Mouse (Mus musculus): ENCODE measurements around the gene Trp53rkb. TPM values are rescaled to one million over a fixed set of nuclear protein-coding genes. Genes with fewer than 3 reads are reported as not detected.

The Trp53rkb gene
- polyA plus RNA-seq, 2 experiments from 2014 or later = 0.41 to 1.0 TPM

DNA sequence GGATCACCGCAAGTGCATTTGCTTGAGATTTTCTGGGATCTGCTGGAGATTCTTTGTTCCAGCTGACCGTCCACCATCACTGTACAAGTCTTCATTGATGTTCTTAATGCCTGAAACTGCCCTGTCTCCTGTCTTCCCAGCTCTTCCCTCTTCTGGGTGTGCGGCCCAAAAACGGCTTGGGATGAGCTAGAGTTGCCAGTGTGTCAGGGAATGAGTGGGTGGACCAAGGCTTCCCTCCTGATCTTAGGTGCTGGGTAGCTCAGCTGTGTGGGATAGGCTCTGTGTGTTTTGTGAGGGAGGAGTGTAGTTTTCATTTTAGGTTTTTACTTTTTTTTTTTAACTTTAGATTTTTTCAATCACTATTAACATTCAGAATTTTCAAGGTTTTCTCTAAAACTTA is 42.5 kb downstream of the Trp53rkb start:
- no peak for ATAC-seq

DNA sequence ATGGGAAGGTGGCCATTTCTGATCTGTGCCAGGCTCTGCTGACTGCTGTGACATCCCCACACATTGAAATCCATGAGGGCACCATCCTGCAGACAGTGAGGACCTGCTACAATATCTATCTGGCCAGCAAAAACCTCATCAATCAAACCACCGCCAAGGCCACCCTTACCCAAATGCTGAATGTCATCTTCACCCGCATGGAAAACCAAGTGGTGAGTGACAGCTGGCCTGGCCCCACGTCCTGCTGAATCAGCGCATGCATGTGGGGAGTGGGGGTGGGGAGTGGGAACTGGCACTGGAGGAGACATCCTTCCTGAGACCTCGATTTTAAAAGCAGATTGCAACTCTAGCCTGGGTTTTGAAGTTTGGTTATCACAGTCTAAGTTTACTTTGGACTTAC is 43.2 kb downstream of the Trp53rkb start:
- no peak for ATAC-seq

DNA sequence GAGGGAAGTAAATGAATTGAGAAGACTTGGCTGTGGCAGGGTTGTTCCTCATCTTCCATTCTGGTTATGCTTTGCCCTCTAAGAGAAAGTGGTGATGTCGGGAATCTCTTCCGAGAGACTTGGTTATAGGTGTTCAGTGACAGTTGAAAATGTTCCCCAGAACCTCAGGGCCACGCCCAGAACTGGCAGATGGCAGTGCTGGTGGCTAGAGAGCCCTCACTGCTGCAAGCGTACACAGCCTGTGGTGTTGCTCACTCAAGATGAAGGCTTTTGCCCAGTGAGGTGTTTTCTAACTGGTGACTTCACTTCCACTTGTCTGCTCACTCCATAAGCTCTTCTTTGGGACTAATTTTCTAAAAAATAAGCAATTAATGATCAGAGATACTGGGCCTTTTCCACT is 49.5 kb downstream of the Trp53rkb start:
- ATAC-seq = no peak

Other genes starting within 250 kb of the Trp53rkb start
- gene Prex1, start 78.7 kb upstream of the Trp53rkb start, polyA plus RNA-seq (2017; shearing (Covaris generic)) = 10 to 100 TPM; 34.5 to 45.2 TPM
- 1 to 10 TPM; 2.9 TPM for gene Arfgef2, start 13.1 kb downstream of the Trp53rkb start, polyA plus RNA-seq (2017; shearing (Covaris generic))
- 10 to 100 TPM; 59.7 to 65.0 TPM for gene Cse1l, start 113.5 kb downstream of the Trp53rkb start, polyA plus RNA-seq (2017; shearing (Covaris generic))
- 10 to 100 TPM; 36.2 to 42.2 TPM for gene Stau1, start 203.8 kb downstream of the Trp53rkb start, polyA plus RNA-seq (2017; shearing (Covaris generic))
- gene Ddx27, start 222.7 kb downstream of the Trp53rkb start, polyA plus RNA-seq (2017; shearing (Covaris generic)) = 10 to 100 TPM; 29.8 to 39.5 TPM

All from activated CD4-positive, CD25-positive, alpha-beta regulatory T cell, adult 4 months (primary cell).